Mouse (Mus musculus) liver, adult 2 months (tissue): ENCODE data around the gene Add2. TPM values are rescaled to one million over a fixed set of nuclear protein-coding genes. Genes with fewer than 3 reads are reported as not detected.

Source experiments
- DNase-seq: peaks from one replicate; pipeline ENCODE4 v3.0.0-alpha.2; 2011; ENCODE audit warnings: low read depth, low spot score; ENCODE audit errors: extremely low read depth
- H3K27ac ChIP-seq: fragments of 200-500 bp; replicated peaks from 2 replicates; pipeline ENCODE4 v1.5.1; 2012; ENCODE audit warnings: low read depth, mild to moderate bottlenecking, control low read depth, inconsistent platforms, low read length; ENCODE audit not compliant: insufficient read depth
- H3K27me3 ChIP-seq: fragments of 200-500 bp; 2 replicates; pipeline ENCODE4 v1.6.1; 2012; ENCODE audit warnings: mild to moderate bottlenecking, moderate library complexity, low read length, inconsistent platforms; ENCODE audit not compliant: control insufficient read depth, insufficient read depth
- H3K36me3 ChIP-seq: fragments of 200-500 bp; 2 replicates; pipeline ENCODE4 v1.6.1; 2012; ENCODE audit warnings: low read length, inconsistent platforms; ENCODE audit not compliant: control insufficient read depth, insufficient read depth
- H3K4me1 ChIP-seq: fragments of 200-500 bp; 2 replicates; pipeline ENCODE4 v1.6.1; 2011; ENCODE audit warnings: low read length; ENCODE audit not compliant: control insufficient read depth, insufficient read depth
- H3K4me3 ChIP-seq: fragments of 200-500 bp; 2 replicates; pipeline ENCODE4 v1.5.1; 2011; ENCODE audit warnings: low read depth, mild to moderate bottlenecking, control low read depth, low read length, moderate library complexity; ENCODE audit not compliant: insufficient read depth
- H3K79me2 ChIP-seq: fragments of 200-500 bp; 2 replicates; pipeline ENCODE4 v1.6.1; 2012; ENCODE audit warnings: inconsistent platforms, mild to moderate bottlenecking, low read length, moderate library complexity; ENCODE audit not compliant: control insufficient read depth, insufficient read depth
- H3K9ac ChIP-seq: fragments of 200-500 bp; 2 replicates; pipeline ENCODE4 v1.6.1; 2012; ENCODE audit warnings: low read depth, mild to moderate bottlenecking, control low read depth, inconsistent platforms, low read length
- CTCF ChIP-seq: fragments of 200-500 bp; IDR thresholded peaks from 2 replicates; pipeline ENCODE4 v1.5.1; 2011; ENCODE audit warnings: low read depth, low read length, control low read depth
- POLR2A ChIP-seq: fragments of 200-500 bp; IDR thresholded peaks from 2 replicates; pipeline ENCODE4 v1.6.1; 2011; ENCODE audit warnings: low read length, control low read depth; ENCODE audit not compliant: insufficient read depth; ENCODE audit errors: extremely low read depth
- WGBS: fragments of 180-500 bp; shearing (Covaris S2); methylation state at CpG from one replicate; pipeline ENCODE4 v1.1.7; 2018; 5-methylcytosine and 5-hydroxymethylcytosine counted together
- polyA plus RNA-seq: library from polyadenylated mRNA; depleted of rRNA; stranded (reverse); fragments of >200 nt; gene quantifications from 2 replicates; pipeline ENCODE4 v1.2.3, GENCODE M21; 2012; rRNA removed
- total RNA-seq: library from RNA; depleted of rRNA; stranded (reverse); fragments of >200 nt; gene quantifications from 2 replicates; pipeline ENCODE4 v1.2.3, GENCODE M21; 2014; rRNA removed

The Add2 gene
- total and polyA plus RNA-seq, 2 experiments: under 0.01 TPM; not detected in 1

DNA sequence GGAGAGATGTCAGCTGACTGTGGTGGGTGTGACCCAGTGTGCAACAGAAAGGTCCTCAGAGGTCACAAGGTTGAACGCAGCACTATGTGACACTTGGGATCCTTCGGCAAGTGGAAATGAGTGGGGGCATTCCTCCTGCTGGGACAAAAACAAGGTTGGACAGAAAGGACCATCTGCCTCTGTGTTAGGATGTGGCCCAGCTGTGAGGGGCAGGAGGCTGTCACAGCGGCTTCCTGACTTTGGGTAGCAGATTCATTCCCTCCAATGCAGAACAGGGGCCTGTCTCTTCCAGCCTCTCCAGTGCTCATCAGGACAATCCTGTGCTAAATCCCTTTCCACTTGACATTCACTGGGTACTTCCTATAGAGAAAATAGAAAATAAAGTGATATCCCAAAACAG, 132.4 kb downstream of the Add2 start:
- Histone ChIP-seq H3K36me3 (no peaks in the 10 kb centered on the region), H3K79me2 (no peaks in the 10 kb centered on the region), H3K4me3 (no peak overlapping the region), H3K9ac (no peak overlapping the region), H3K27me3 (no peaks in the 10 kb centered on the region), H3K27ac (no peak overlapping the region), H3K4me1 (no peaks in the 10 kb centered on the region)
- 72% methylated on average over 3 of the region's 3 CpGs for WGBS
- TF ChIP-seq CTCF: no peak
- TF ChIP-seq POLR2A: no peak
- DNase-seq: no peak

DNA sequence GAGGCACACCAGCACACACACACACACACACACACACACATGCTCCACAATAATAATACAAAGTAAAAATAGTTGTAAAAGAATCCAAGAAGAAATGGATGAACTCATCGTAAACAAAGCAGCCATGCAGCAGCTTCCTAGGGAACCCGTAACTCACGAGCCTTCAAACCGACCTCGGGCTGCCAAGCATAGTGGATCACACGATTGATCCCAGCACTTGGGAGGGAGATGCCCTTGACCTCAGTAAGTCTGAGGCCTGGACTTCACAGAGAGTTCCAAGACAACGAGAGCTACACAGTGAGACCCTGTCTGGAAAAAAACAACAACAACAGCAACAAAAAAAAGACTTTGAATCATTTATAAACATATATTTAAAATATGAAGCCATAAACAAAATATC, 133.1 kb downstream of the Add2 start:
- TF ChIP-seq POLR2A: no peak
- TF ChIP-seq CTCF: no peak
- Histone ChIP-seq H3K27me3 (no peaks in the 10 kb centered on the region), H3K9ac (no peak overlapping the region), H3K4me3 (no peak overlapping the region), H3K36me3 (no peaks in the 10 kb centered on the region), H3K27ac (no peak overlapping the region), H3K4me1 (no peaks in the 10 kb centered on the region), H3K79me2 (no peaks in the 10 kb centered on the region)
- DNase-seq: no peak
- WGBS: 49% methylated on average over 7 of the region's 7 CpGs

- H3K4me1 ChIP-seq: no peaks in the 10 kb centered on the region
- no peak overlapping the region for H3K27ac ChIP-seq
- no peaks in the 10 kb centered on the region for H3K79me2 ChIP-seq
- H3K27me3 ChIP-seq: no peaks in the 10 kb centered on the region
- DNase-seq: no peak
- TF ChIP-seq CTCF (no peak), POLR2A (no peak)
- H3K4me3 ChIP-seq: no peak overlapping the region
- 86% methylated on average over 3 of the region's 3 CpGs for WGBS
- H3K9ac ChIP-seq: no peak overlapping the region
- H3K36me3 ChIP-seq: no peaks in the 10 kb centered on the region
Observed at GRCm38 (mm10) chr6:86164028-86164427, 135.5 kb downstream of the Add2 start.

DNA sequence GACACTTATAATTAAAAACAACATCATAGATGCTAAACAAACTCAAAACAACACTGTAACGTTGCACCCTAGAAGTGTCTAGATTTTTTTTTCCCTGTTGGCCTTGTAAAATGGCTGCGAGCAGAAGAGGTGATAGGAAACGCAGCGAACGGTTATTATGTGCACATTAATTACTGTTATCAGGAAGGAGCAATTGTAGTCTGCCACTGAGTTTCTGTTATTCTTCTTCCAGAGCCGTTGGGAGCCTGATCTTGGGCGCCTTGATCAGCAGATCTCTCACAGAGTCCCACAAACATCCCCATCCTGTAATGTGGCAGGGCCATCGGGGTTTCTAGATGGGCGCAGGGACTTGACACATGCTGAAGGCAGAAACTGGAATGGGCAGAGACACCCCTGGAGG, 137.9 kb downstream of the Add2 start:
- Histone ChIP-seq H3K36me3 (no peaks in the 10 kb centered on the region), H3K9ac (no peak overlapping the region), H3K79me2 (no peaks in the 10 kb centered on the region), H3K27ac (no peak overlapping the region), H3K4me3 (no peak overlapping the region), H3K27me3 (no peaks in the 10 kb centered on the region), H3K4me1 (no peaks in the 10 kb centered on the region)
- DNase-seq: no peak
- WGBS: 78% methylated on average over 9 of the region's 9 CpGs
- no peak for TF ChIP-seq CTCF
- no peak for TF ChIP-seq POLR2A

- Histone ChIP-seq H3K36me3 (no peaks in the 10 kb centered on the region), H3K79me2 (no peaks in the 10 kb centered on the region), H3K9ac (no peak overlapping the region), H3K27ac (no peak overlapping the region), H3K4me1 (no peaks in the 10 kb centered on the region), H3K27me3 (no peaks in the 10 kb centered on the region), H3K4me3 (no peak overlapping the region)
- TF ChIP-seq CTCF (no peak), POLR2A (no peak)
- no peak for DNase-seq
- 85% methylated on average over 5 of the region's 5 CpGs for WGBS
Observed at GRCm38 (mm10) chr6:86167851-86168250, 139.4 kb downstream of the Add2 start.

DNA sequence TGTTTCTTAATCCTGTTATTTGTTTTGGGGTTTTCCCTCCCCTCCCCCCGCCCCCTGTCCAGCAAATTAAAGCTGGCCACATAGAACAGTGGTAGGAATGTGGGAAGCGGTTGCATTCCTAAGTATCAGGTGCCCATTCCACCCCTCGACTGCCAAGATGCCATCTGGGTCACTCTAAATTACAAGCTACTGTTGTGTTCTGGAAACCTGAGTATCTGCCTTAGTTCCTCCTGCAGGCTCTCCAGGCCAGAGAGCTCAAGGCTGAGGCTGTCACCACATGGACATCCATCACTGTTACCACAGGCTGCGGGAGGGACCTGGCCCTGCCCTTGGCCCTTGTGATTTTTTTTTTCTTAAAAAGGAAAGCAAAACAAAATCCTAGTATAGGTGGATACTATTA, 140.7 kb downstream of the Add2 start:
- H3K27ac ChIP-seq: no peak overlapping the region
- H3K4me1 ChIP-seq: no peaks in the 10 kb centered on the region
- H3K27me3 ChIP-seq: no peaks in the 10 kb centered on the region
- no peak for DNase-seq
- no peak overlapping the region for H3K9ac ChIP-seq
- TF ChIP-seq POLR2A: no peak
- no peak for TF ChIP-seq CTCF
- H3K79me2 ChIP-seq: no peaks in the 10 kb centered on the region
- WGBS: 80% methylated on average over 4 of the region's 4 CpGs
- no peaks in the 10 kb centered on the region for H3K36me3 ChIP-seq
- no peak overlapping the region for H3K4me3 ChIP-seq

Other genes starting within 250 kb of the Add2 start
- not detected in 2 replicates for gene Nat8f6, start 207.7 kb upstream of the Add2 start, total RNA-seq
- 0.28 and 0.57 TPM in 2 replicates for gene Nat8f6, start 207.7 kb upstream of the Add2 start, polyA plus RNA-seq
- 0.18 and 0.27 TPM in 2 replicates for gene Nat8f5, start 207.7 kb upstream of the Add2 start, total RNA-seq
- 0.53 and 2.7 TPM in 2 replicates for gene Nat8f5, start 207.7 kb upstream of the Add2 start, polyA plus RNA-seq
- gene Nat8, start 196.6 kb upstream of the Add2 start, total RNA-seq: 0.18 and 0.27 TPM in 2 replicates
- gene Nat8, start 196.6 kb upstream of the Add2 start, polyA plus RNA-seq: 1.2 and 3.4 TPM in 2 replicates
- 524 and 612 TPM in 2 replicates for gene Nat8f2, start 159.5 kb upstream of the Add2 start, total RNA-seq
- 256 and 307 TPM in 2 replicates for gene Nat8f2, start 159.5 kb upstream of the Add2 start, polyA plus RNA-seq
- 4.4 and 4.5 TPM in 2 replicates for gene Nat8f4, start 123.8 kb upstream of the Add2 start, total RNA-seq
- gene Nat8f4, start 123.8 kb upstream of the Add2 start, polyA plus RNA-seq: 2.9 and 3.5 TPM in 2 replicates
- gene Tprkb, start 116.8 kb upstream of the Add2 start, total RNA-seq: 159 and 170 TPM in 2 replicates
- gene Tprkb, start 116.8 kb upstream of the Add2 start, polyA plus RNA-seq: 93.1 and 100 TPM in 2 replicates
- 328 and 390 TPM in 2 replicates for gene Nat8f1, start 113.0 kb upstream of the Add2 start, total RNA-seq
- 627 and 681 TPM in 2 replicates for gene Nat8f1, start 113.0 kb upstream of the Add2 start, polyA plus RNA-seq
- gene Dusp11, start 67.0 kb upstream of the Add2 start, total RNA-seq: 26.1 and 37.7 TPM in 2 replicates
- 19.6 and 28.9 TPM in 2 replicates for gene Dusp11, start 67.0 kb upstream of the Add2 start, polyA plus RNA-seq
- gene Figla, start 12.5 kb upstream of the Add2 start, total RNA-seq: not detected in 2 replicates
- gene Figla, start 12.5 kb upstream of the Add2 start, polyA plus RNA-seq: not detected in 2 replicates
- 6.3 and 8.5 TPM in 2 replicates for gene Tgfa, start 166.5 kb downstream of the Add2 start, total RNA-seq
- gene Tgfa, start 166.5 kb downstream of the Add2 start, polyA plus RNA-seq: 13.3 and 14.3 TPM in 2 replicates